Mouse (Mus musculus) forebrain, embryonic 16.5 days (tissue): ENCODE data around the gene Erc2. TPM values are rescaled to one million over a fixed set of nuclear protein-coding genes. Genes with fewer than 3 reads are reported as not detected.
A peak's percentile ranks its signal among the peaks of the same experiment; 100 is the strongest.

Experiments
- ATAC-seq: fragments of 200-750 bp; cut with Nextera tagmentation; 2 replicates; pipeline ENCODE4 v1.8.0; 2017; ENCODE audit warnings: mild to moderate bottlenecking, moderate library complexity
- H3K27ac ChIP-seq: fragments of 300-500 bp; sonication (generic); 2 replicates; pipeline ENCODE4 v1.5.1; 2014; ENCODE audit warnings: low read length, control low read depth
- H3K27me3 ChIP-seq: fragments of 300-500 bp; sonication (generic); replicated peaks from 2 replicates; pipeline ENCODE4 v1.6.1; 2014; ENCODE audit warnings: low read length; ENCODE audit not compliant: control insufficient read depth, insufficient read depth
- H3K36me3 ChIP-seq: fragments of 300-500 bp; sonication (generic); 2 replicates; pipeline ENCODE4 v1.6.1; 2014; ENCODE audit not compliant: control insufficient read depth, insufficient read depth
- H3K4me1 ChIP-seq: fragments of 300-500 bp; sonication (generic); replicated peaks from 2 replicates; pipeline ENCODE4 v1.6.1; 2014; ENCODE audit warnings: low read length; ENCODE audit not compliant: control insufficient read depth, insufficient read depth
- H3K4me2 ChIP-seq: fragments of 300-500 bp; sonication (generic); 2 replicates; pipeline ENCODE4 v1.6.1; 2014; ENCODE audit warnings: mild to moderate bottlenecking, low read length, control low read depth
- H3K4me3 ChIP-seq: fragments of 300-500 bp; sonication (generic); replicated peaks from 2 replicates; pipeline ENCODE4 v1.5.1; 2014; ENCODE audit warnings: mild to moderate bottlenecking, low read length, control low read depth
- H3K9ac ChIP-seq: fragments of 300-500 bp; sonication (generic); replicated peaks from 2 replicates; pipeline ENCODE4 v1.6.1; 2014; ENCODE audit warnings: low read depth, low read length, control low read depth
- H3K9me3 ChIP-seq: fragments of 300-500 bp; sonication (generic); 2 replicates; pipeline ENCODE4 v1.6.1; 2016; ENCODE audit warnings: low read length; ENCODE audit not compliant: control insufficient read depth
- WGBS: fragments of 180-500 bp; shearing (Covaris S2); extraction: QIAGEN DNeasy Blood & Tissue Kit; methylation state at CpG from one replicate; pipeline ENCODE4 v1.1.7; 2014; 5-methylcytosine and 5-hydroxymethylcytosine counted together
- polyA plus RNA-seq: library from polyadenylated mRNA; unstranded; fragments of >200 nt; fragmentation: Nextera tagmentation; extraction: Ambion mirVana; gene quantifications from 2 replicates; pipeline ENCODE4 v1.2.1, GENCODE M21; 2015

Erc2 gene
- polyA plus RNA-seq, 1 experiment from 2014 or later: 78.0 TPM

DNA sequence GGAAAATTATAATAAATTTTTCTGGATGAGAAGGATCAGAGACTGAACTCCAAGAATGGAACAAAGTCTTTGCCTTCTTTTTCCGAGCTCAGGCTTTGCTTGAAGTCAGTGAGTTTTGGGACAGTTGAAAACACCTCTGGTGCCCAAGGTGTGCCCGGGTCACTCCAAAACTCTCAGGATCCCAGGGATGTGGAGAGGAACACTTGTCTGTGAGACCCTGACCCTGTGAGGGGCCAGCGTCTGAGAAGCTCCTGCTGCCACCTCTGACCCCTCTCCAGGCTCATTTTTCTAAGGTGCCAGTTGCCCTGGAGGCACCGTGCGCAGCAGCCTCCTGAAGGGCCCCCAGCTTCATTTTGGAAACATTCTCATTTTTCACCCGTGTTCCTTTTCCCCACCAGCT is 893.1 kb downstream of the Erc2 start:
- no peak overlapping the region for H3K27ac ChIP-seq
- ATAC-seq: no peak
- H3K9ac ChIP-seq: no peak overlapping the region
- no peaks in the 10 kb centered on the region for H3K9me3 ChIP-seq
- H3K36me3 ChIP-seq: no peaks in the 10 kb centered on the region
- peaks cover 19% of the 10 kb centered on the region for H3K4me1 ChIP-seq
- 57% methylated on average over 6 of the region's 6 CpGs for WGBS
- H3K4me2 ChIP-seq: no peak overlapping the region
- no peak overlapping the region for H3K4me3 ChIP-seq
- peaks cover 19% of the 10 kb centered on the region for H3K27me3 ChIP-seq

DNA sequence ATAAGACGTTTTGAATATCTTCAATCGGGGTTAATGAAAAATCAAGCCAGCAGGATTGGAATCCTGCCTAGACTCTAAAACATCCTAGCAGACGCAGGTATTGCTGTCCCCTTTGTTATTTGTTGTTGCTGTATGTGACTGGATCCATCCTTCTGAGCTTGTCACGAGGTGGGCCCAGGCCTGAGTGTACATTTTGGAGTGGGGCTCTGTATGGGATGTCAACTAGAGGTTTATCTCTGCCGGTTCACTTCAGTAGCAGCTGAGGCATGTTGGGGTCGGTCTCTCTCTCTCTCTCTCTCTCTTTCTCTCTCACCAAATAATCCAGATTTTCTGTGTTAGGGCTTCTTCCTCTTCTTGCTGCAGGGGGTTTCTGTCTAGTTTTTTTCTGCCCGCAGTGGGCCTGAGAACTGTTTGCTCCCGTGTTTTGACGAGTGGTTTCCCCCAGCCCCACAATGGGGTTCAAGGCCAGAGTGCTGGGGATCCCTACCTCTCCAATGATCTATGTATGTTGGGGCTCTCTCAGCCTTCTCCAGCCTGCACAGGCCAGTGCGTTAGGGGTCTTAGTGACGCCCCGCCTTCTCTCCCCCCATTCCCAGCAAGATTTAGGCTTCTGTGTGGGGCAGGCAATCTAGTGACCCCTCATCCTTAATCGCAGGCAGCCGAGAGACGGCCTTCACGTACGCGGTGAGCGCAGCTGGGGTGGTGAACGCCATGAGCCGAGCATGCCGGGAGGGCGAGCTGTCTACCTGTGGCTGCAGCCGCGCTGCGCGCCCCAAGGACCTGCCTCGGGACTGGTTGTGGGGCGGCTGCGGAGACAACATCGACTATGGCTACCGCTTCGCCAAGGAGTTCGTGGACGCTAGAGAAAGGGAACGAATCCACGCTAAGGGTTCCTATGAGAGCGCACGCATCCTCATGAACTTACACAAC is 895.7 kb downstream of the Erc2 start:
- H3K27ac ChIP-seq: no peak overlapping the region
- H3K27me3 ChIP-seq: peaks cover 4% of the 10 kb centered on the region; the same call in 1 of the 2 replicates
- ATAC-seq: no peak
- no peak overlapping the region for H3K4me3 ChIP-seq
- H3K4me2 ChIP-seq: 0 out of 2 replicates have a peak overlapping the region, but pooled peaks have one; percentile 8
- no peaks in the 10 kb centered on the region for H3K9me3 ChIP-seq
- H3K36me3 ChIP-seq: no peaks in the 10 kb centered on the region
- H3K4me1 ChIP-seq: peaks cover 5% of the 10 kb centered on the region
- no peak overlapping the region for H3K9ac ChIP-seq
- 51% methylated on average over 39 of the region's 39 CpGs for WGBS

GRCm38 (mm10) chr14:28521106-28521505 is 898.9 kb downstream of the Erc2 start:
- 92% methylated on average over 1 of the region's 1 CpGs for whole genome bisulfite sequencing
- no peak overlapping the region for H3K4me2 ChIP-seq
- H3K4me1 ChIP-seq: no peaks in the 10 kb centered on the region
- no peak overlapping the region for H3K4me3 ChIP-seq
- H3K36me3 ChIP-seq: no peaks in the 10 kb centered on the region
- no peaks in the 10 kb centered on the region for H3K27me3 ChIP-seq
- no peak overlapping the region for H3K9ac ChIP-seq
- ATAC-seq: no peak
- no peak overlapping the region for H3K27ac ChIP-seq
- no peaks in the 10 kb centered on the region for H3K9me3 ChIP-seq

DNA sequence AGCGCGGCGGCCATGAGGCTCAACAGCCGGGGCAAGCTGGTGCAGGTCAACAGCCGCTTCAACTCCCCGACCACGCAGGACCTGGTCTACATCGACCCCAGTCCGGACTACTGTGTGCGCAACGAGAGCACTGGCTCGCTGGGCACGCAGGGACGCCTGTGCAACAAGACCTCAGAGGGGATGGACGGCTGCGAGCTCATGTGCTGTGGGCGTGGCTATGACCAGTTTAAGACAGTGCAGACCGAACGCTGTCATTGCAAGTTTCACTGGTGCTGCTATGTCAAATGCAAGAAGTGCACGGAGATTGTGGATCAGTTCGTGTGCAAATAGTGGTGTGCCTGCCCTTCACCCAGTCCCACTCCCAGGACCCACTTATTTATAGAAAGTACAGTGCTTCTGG is 900.4 kb downstream of the Erc2 start:
- Histone ChIP-seq H3K4me1 (no peaks in the 10 kb centered on the region), H3K36me3 (no peaks in the 10 kb centered on the region), H3K4me3 (no peak overlapping the region), H3K9me3 (no peaks in the 10 kb centered on the region), H3K9ac (no peak overlapping the region), H3K27me3 (no peaks in the 10 kb centered on the region), H3K4me2 (no peak overlapping the region), H3K27ac (no peak overlapping the region)
- WGBS: 81% methylated on average over 21 of the region's 21 CpGs
- no peak for ATAC-seq

DNA sequence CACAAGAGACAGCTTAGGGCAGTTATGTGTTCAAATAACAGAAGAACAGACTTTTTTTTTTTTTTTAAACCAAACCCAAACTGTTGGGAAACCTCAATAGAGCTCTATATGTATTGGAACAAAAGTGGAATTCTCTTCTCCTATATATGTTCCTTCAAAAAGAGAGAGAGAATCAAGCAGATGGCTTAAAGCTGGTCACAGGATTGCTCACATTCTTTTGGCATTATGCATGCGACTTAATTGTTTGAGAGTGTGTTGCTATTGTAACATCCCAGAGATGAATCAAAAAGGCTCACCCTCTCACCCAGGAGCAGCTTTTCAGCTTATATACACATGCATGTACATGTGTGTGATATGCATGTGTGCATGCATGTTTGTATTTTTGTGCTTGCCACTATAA is 903.3 kb downstream of the Erc2 start:
- ATAC-seq: no peak
- 56% methylated on average over 1 of the region's 1 CpGs for WGBS
- H3K27me3 ChIP-seq: no peaks in the 10 kb centered on the region

More for the DNA sequence above, 903.3 kb downstream of the Erc2 start:
- Histone ChIP-seq H3K27ac (no peak overlapping the region), H3K4me3 (no peak overlapping the region), H3K4me1 (no peaks in the 10 kb centered on the region), H3K4me2 (no peak overlapping the region), H3K9me3 (no peaks in the 10 kb centered on the region), H3K36me3 (no peaks in the 10 kb centered on the region), H3K9ac (no peak overlapping the region)

Other genes starting within 250 kb of the Erc2 start
- 13.7 and 17.4 TPM in 2 replicates for gene Fam208a, start 193.6 kb upstream of the Erc2 start, polyA plus RNA-seq
- 12.8 and 16.1 TPM in 2 replicates for gene Ccdc66, start 114.0 kb upstream of the Erc2 start, polyA plus RNA-seq